Mouse (Mus musculus) ovary, postnatal 10 days (tissue): Measurements from ENCODE around the gene Rftn1.

Experiments
- DNase-seq: peaks from one replicate; pipeline ENCODE4 v3.0.0; 2022; ENCODE audit warnings: low spot score

The Rftn1 gene

GRCm38 (mm10) chr17:50201828-50202445, 11.5 kb upstream of the Rftn1 start:
- DNase-seq = no peak

- no peak for DNase-seq
These were observed 8.8 kb upstream of the Rftn1 start for GRCm38 (mm10) chr17:50199075-50199850.

- no peak for DNase-seq
These were observed 7.1 kb upstream of the Rftn1 start for GRCm38 (mm10) chr17:50197572-50197971.

GRCm38 (mm10) chr17:50196005-50196672, 5.7 kb upstream of the Rftn1 start:
- no peak for DNase-seq

GRCm38 (mm10) chr17:50195399-50195798, 4.9 kb upstream of the Rftn1 start:
- DNase-seq = no peak

GRCm38 (mm10) chr17:50194541-50194940, 4.1 kb upstream of the Rftn1 start:
- DNase-seq = no peak

GRCm38 (mm10) chr17:50193653-50194052, 3.2 kb upstream of the Rftn1 start:
- DNase-seq = no peak

- DNase-seq = no peak
These were observed 2.0 kb upstream of the Rftn1 start for GRCm38 (mm10) chr17:50192376-50192940.

GRCm38 (mm10) chr17:50191318-50191957, 964 bp upstream of the Rftn1 start:
- no peak for DNase-seq

GRCm38 (mm10) chr17:50189381-50190012, 977 bp downstream of the Rftn1 start:
- DNase-seq = peak; percentile 37

- no peak for DNase-seq
These were observed 1.7 kb downstream of the Rftn1 start for GRCm38 (mm10) chr17:50188662-50189345.

GRCm38 (mm10) chr17:50185616-50186015, 4.9 kb downstream of the Rftn1 start:
- no peak for DNase-seq

GRCm38 (mm10) chr17:50185083-50185482, 5.4 kb downstream of the Rftn1 start:
- DNase-seq = no peak

- DNase-seq = no peak
These were observed 6.0 kb downstream of the Rftn1 start for GRCm38 (mm10) chr17:50184217-50185038.

- no peak for DNase-seq
These were observed 7.2 kb downstream of the Rftn1 start for GRCm38 (mm10) chr17:50183300-50183699.

- no peak for DNase-seq
These were observed 7.9 kb downstream of the Rftn1 start for GRCm38 (mm10) chr17:50182542-50182951.

GRCm38 (mm10) chr17:50180899-50181570, 9.4 kb downstream of the Rftn1 start:
- DNase-seq = no peak

- DNase-seq = no peak
These were observed 16.7 kb downstream of the Rftn1 start for GRCm38 (mm10) chr17:50173776-50174175.

GRCm38 (mm10) chr17:50173368-50173767, 17.1 kb downstream of the Rftn1 start:
- DNase-seq = no peak

- no peak for DNase-seq
These were observed 17.7 kb downstream of the Rftn1 start for GRCm38 (mm10) chr17:50172795-50173194.
